Mouse (Mus musculus) macrophage (primary cell): ENCODE results near the gene Ddx43. TPM values are rescaled to one million over a fixed set of nuclear protein-coding genes. Genes with fewer than 3 reads are reported as not detected.

ENCODE experiments used
- H3K27ac ChIP-seq: fragments of 350-480 bp; formaldehyde crosslinking; 2 replicates; pipeline ENCODE4 v1.9.0; 2021
- H3K36me3 ChIP-seq: fragments of 350-480 bp; formaldehyde crosslinking; 2 replicates; pipeline ENCODE4 v1.9.0; 2021; ENCODE audit errors: inconsistent target
- H3K4me3 ChIP-seq: fragments of 350-480 bp; formaldehyde crosslinking; 2 replicates; pipeline ENCODE4 v1.9.0; 2021; ENCODE audit errors: inconsistent target
- H3K79me2 ChIP-seq: fragments of 350-480 bp; formaldehyde crosslinking; 2 replicates; pipeline ENCODE4 v1.9.0; 2021; ENCODE audit errors: inconsistent target
- WGBS: methylation state at CpG from one replicate; pipeline ENCODE4 v1.1.7; 2026; ENCODE audit warnings: inconsistent platforms; ENCODE audit not compliant: missing documents; 5-methylcytosine and 5-hydroxymethylcytosine counted together
- polyA plus RNA-seq: library from polyadenylated mRNA; stranded (reverse); fragments of 250-400 nt; gene quantifications from 3 replicates; pipeline ENCODE4 v1.2.4, GENCODE M21; 2018; ENCODE audit warnings: inconsistent platforms

Gene Ddx43
- polyA plus RNA-seq, 1 experiment from 2014 or later, result not detected

GRCm38 (mm10) chr9:78442579-78443392, 47.2 kb downstream of the Ddx43 start, which contains the start of gene Cgas:
Gene Cgas, minus strand, starts transcription at chr9:78443237.
- WGBS, result 1% methylated on average over 81 of the region's 81 CpGs
- peak within 1 kb of the TSS; percentile 87 for H3K4me3 ChIP-seq
- H3K79me2 ChIP-seq, result peaks cover 47% of the 10 kb centered on the region
- no peaks in the 10 kb centered on the region for H3K36me3 ChIP-seq
- peak within 1 kb of the TSS; percentile 61 for H3K27ac ChIP-seq

GRCm38 (mm10) chr9:78447606-78447972, 52.0 kb downstream of the Ddx43 start:
- Histone ChIP-seq H3K27ac (no peak overlapping the region), H3K4me3 (peak overlapping the region; percentile 65), H3K79me2 (peaks cover 29% of the 10 kb centered on the region), H3K36me3 (0 out of 2 replicates have a peak, but pooled peaks cover 1% of the 10 kb centered on the region)
- 50% methylated on average over 9 of the region's 9 CpGs for WGBS

- H3K27ac ChIP-seq, result peak within 1 kb of the TSS; percentile 33
- under 1% methylated on average over 89 of the region's 96 CpGs for WGBS
- H3K4me3 ChIP-seq, result peak within 1 kb of the TSS; percentile 65
- H3K79me2 ChIP-seq, result peaks cover 36% of the 10 kb centered on the region
- H3K36me3 ChIP-seq, result peaks cover 8% of the 10 kb centered on the region
These were observed 52.6 kb downstream of the Ddx43 start, which contains the start of the genes Mto1 and Gm17324 for GRCm38 (mm10) chr9:78447973-78448873. Gene Mto1, plus strand, starts transcription at chr9:78448208. Gene Gm17324, minus strand, starts transcription at chr9:78448786.

GRCm38 (mm10) chr9:78450404-78450803, 54.8 kb downstream of the Ddx43 start:
- peaks cover 21% of the 10 kb centered on the region for H3K36me3 ChIP-seq
- no peak overlapping the region for H3K4me3 ChIP-seq
- WGBS, result 73% methylated on average over 5 of the region's 5 CpGs
- peaks cover 58% of the 10 kb centered on the region for H3K79me2 ChIP-seq
- peak overlapping the region; percentile 80 for H3K27ac ChIP-seq

GRCm38 (mm10) chr9:78451382-78451781, 55.8 kb downstream of the Ddx43 start:
- Histone ChIP-seq H3K36me3 (peaks cover 24% of the 10 kb centered on the region), H3K27ac (peak overlapping the region; percentile 80), H3K79me2 (peaks cover 67% of the 10 kb centered on the region), H3K4me3 (no peak overlapping the region)
- 3% methylated on average over 4 of the region's 4 CpGs for WGBS

GRCm38 (mm10) chr9:78457026-78457425, 61.4 kb downstream of the Ddx43 start:
- peaks cover 46% of the 10 kb centered on the region for H3K79me2 ChIP-seq
- 95% methylated on average over 8 of the region's 8 CpGs for WGBS
- H3K36me3 ChIP-seq, result peaks cover 72% of the 10 kb centered on the region
- no peak overlapping the region for H3K4me3 ChIP-seq
- no peak overlapping the region for H3K27ac ChIP-seq

- peak overlapping the region; percentile 85 for H3K27ac ChIP-seq
- H3K36me3 ChIP-seq, result peaks cover 55% of the 10 kb centered on the region
- WGBS, result 17% methylated on average over 4 of the region's 4 CpGs
These were observed 67.8 kb downstream of the Ddx43 start for GRCm38 (mm10) chr9:78463337-78463736.

GRCm38 (mm10) chr9:78465725-78466124, 70.1 kb downstream of the Ddx43 start:
- Histone ChIP-seq H3K36me3 (peaks cover 50% of the 10 kb centered on the region), H3K4me3 (no peak overlapping the region), H3K27ac (no peak overlapping the region), H3K79me2 (peaks cover 3% of the 10 kb centered on the region; the same call in 1 of the 2 replicates)
- WGBS, result 100% methylated on average over 3 of the region's 3 CpGs

More at GRCm38 (mm10) chr9:78463337-78463736, 67.8 kb downstream of the Ddx43 start:
- no peak overlapping the region for H3K4me3 ChIP-seq
- peaks cover 3% of the 10 kb centered on the region; the same call in 1 of the 2 replicates for H3K79me2 ChIP-seq

Other genes starting within 250 kb of the Ddx43 start
- not detected in 3 replicates for gene Gsta4, start 213.0 kb upstream of the Ddx43 start, polyA plus RNA-seq
- gene Gsta1, start 165.1 kb upstream of the Ddx43 start, polyA plus RNA-seq, result not detected in 3 replicates
- gene Gm3776, start 138.6 kb upstream of the Ddx43 start, polyA plus RNA-seq, result not detected in 3 replicates
- gene Gm10639, start 105.9 kb upstream of the Ddx43 start, polyA plus RNA-seq, result not detected in 3 replicates
- not detected in 3 replicates for gene Omt2a, start 81.0 kb upstream of the Ddx43 start, polyA plus RNA-seq
- gene Omt2b, start 68.2 kb upstream of the Ddx43 start, polyA plus RNA-seq, result not detected in 3 replicates
- not detected in 3 replicates for gene Gsta2, start 40.0 kb upstream of the Ddx43 start, polyA plus RNA-seq
- gene Dppa5a, start 27.6 kb upstream of the Ddx43 start, polyA plus RNA-seq, result not detected in 3 replicates
- not detected in 3 replicates for gene Ooep, start 17.1 kb upstream of the Ddx43 start, polyA plus RNA-seq
- gene Cgas, start 47.5 kb downstream of the Ddx43 start, polyA plus RNA-seq, result 7.4 to 14.0 TPM (median 7.6 TPM) in 3 replicates
- gene Mto1, start 52.4 kb downstream of the Ddx43 start, polyA plus RNA-seq, result 14.3 to 17.0 TPM (median 16.3 TPM) in 3 replicates
- gene Gm17324, start 53.0 kb downstream of the Ddx43 start, polyA plus RNA-seq, result not detected in 3 replicates
- gene Eef1a1, start 93.4 kb downstream of the Ddx43 start, polyA plus RNA-seq, result 6,779 to 7,082 TPM (median 6,969 TPM) in 3 replicates
- gene Slc17a5, start 192.3 kb downstream of the Ddx43 start, polyA plus RNA-seq, result 35.7 to 56.6 TPM (median 55.8 TPM) in 3 replicates
- gene Cd109, start 219.8 kb downstream of the Ddx43 start, polyA plus RNA-seq, result 1.9 to 5.9 TPM (median 4.9 TPM) in 3 replicates